Mouse (Mus musculus) lung, adult 2 months (tissue): ENCODE results near the gene Zbtb4.

Experiments
- CTCF ChIP-seq: fragments of 200-500 bp; IDR thresholded peaks from 2 replicates; pipeline ENCODE4 v1.5.1; 2011; ENCODE audit warnings: mild to moderate bottlenecking, low read length, control low read depth; ENCODE audit not compliant: insufficient read depth
- POLR2A ChIP-seq: fragments of 200-500 bp; IDR thresholded peaks from 2 replicates; pipeline ENCODE4 v1.6.1; 2011; ENCODE audit warnings: low read depth, mild to moderate bottlenecking, control low read depth, low read length, borderline replicate concordance; ENCODE audit errors: extremely low read depth

GRCm38 (mm10) chr11:69752686-69753085 lies 13.0 kb upstream of the Zbtb4 start:
- TF ChIP-seq POLR2A (no peak), CTCF (no peak)
